Mouse (Mus musculus) cortical plate, adult 2 months (tissue): ENCODE results near the gene C3ar1. TPM values are rescaled to one million over a fixed set of nuclear protein-coding genes. Genes with fewer than 3 reads are reported as not detected.

Experiments used
- H3K27ac ChIP-seq: fragments of 200-500 bp; 2 replicates; pipeline ENCODE4 v1.5.1; 2012; ENCODE audit warnings: low read length, control low read depth, inconsistent platforms; ENCODE audit not compliant: insufficient read depth
- H3K4me1 ChIP-seq: fragments of 200-500 bp; 2 replicates; pipeline ENCODE4 v1.6.1; 2011; ENCODE audit warnings: low read length; ENCODE audit not compliant: control insufficient read depth, insufficient read depth
- H3K4me3 ChIP-seq: fragments of 200-500 bp; 2 replicates; pipeline ENCODE4 v1.5.1; 2011; ENCODE audit warnings: mild to moderate bottlenecking, low read length, control low read depth; ENCODE audit not compliant: insufficient read depth
- CTCF ChIP-seq: fragments of 200-500 bp; IDR thresholded peaks from 2 replicates; pipeline ENCODE4 v1.5.1; 2011; ENCODE audit warnings: mild to moderate bottlenecking, control low read depth, low read length; ENCODE audit not compliant: insufficient read depth; ENCODE audit errors: extremely low read depth
- POLR2A ChIP-seq: fragments of 200-500 bp; IDR thresholded peaks from 2 replicates; pipeline ENCODE4 v1.6.1; 2011; ENCODE audit warnings: mild to moderate bottlenecking, low read length, control low read depth; ENCODE audit not compliant: insufficient read depth; ENCODE audit errors: extremely low read depth
- polyA plus RNA-seq: library from polyadenylated mRNA; depleted of rRNA; stranded (reverse); fragments of >200 nt; gene quantifications from 2 replicates; pipeline ENCODE4 v1.2.3, GENCODE M21; 2012; rRNA removed

C3ar1 gene
- polyA plus RNA-seq, result 1.5 and 1.7 TPM in 2 replicates

- no peak for TF ChIP-seq CTCF
- no peak for TF ChIP-seq POLR2A
- no peaks in the 10 kb centered on the region for H3K4me1 ChIP-seq
- H3K4me3 ChIP-seq, result no peak within 1 kb of the TSS
- H3K27ac ChIP-seq, result no peak within 1 kb of the TSS
Measured at GRCm38 (mm10) chr6:122855955-122856354, at the start of gene C3ar1. Gene C3ar1 (minus strand): TSS chr6:122856161.

DNA sequence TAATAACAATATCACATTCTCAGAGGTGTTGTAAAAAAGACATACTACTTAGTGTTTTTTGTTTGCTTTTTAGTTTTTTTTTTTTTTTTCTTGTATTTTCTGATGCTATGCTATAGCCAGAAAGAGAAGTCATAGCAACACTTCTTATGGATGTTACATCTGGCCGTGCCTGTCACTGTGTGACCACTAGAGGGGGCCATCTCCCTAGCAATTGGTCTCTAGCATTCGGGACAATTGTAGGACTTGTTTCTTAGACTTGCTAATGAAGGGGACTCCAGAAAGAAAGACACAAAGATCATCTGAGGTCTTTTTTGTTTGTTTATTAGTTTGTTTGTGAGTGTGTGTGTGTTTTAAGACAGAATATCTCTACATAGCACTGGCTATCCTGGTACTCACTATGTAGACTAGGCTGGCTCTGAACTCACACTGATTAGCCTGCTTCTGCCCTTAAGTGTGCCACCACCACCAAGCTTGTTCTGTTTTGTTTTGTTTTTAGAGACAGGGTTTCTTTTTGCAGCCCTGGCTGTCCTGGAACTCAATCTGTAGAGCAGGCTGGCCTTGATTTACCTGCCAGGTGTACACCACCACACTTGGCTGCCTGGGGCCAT, 36.6 kb upstream of the C3ar1 start:
- TF ChIP-seq POLR2A (no peak), CTCF (peak; percentile 79)

DNA sequence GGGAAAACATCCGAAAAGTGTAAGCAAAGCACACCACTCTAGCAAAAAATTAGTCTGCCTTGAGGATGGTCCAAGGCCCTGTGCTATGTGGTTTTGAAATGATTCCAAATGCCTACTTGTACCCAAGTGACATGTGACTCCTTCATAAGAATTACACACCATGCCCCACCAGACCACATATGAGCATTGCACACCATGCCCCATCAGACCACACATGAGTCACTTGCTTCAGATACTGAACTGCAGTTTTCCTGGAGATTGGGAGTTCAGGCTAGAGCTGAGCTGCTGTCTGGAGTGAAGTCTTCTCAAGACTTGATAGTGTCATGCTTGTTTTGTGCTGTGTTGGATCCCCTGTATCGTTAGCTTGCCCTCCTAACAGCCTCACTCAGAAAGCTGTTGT, 33.6 kb upstream of the C3ar1 start:
- Histone ChIP-seq H3K27ac (no peak overlapping the region), H3K4me1 (no peaks in the 10 kb centered on the region), H3K4me3 (no peak overlapping the region)
- TF ChIP-seq POLR2A (no peak), CTCF (no peak)

More for the DNA sequence above, 36.6 kb upstream of the C3ar1 start:
- Histone ChIP-seq H3K4me3 (no peak overlapping the region), H3K4me1 (no peaks in the 10 kb centered on the region), H3K27ac (no peak overlapping the region)

DNA sequence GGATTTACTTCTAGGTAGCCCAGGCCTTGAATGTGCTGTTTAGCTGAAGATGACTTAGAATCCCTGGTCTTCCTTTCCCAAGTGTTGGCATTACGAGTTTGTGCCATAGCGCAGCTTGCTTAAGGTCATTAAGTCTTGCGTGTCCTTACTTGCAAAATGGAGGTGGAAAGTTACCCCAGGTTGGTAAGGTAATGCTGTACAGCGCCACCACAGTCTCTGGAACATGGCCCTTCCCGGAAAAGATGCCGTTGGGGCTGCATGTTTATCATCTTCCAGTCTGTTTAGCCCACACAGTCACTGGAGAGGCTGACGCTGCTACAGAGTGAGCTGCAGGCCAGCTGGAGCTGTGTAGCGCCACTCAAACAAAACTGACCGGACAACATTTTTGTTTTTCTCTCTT, 27.6 kb upstream of the C3ar1 start:
- Histone ChIP-seq H3K27ac (no peak overlapping the region), H3K4me1 (no peaks in the 10 kb centered on the region; the same call in 1 of the 2 replicates), H3K4me3 (no peak overlapping the region)
- TF ChIP-seq POLR2A, result no peak
- TF ChIP-seq CTCF, result no peak

- TF ChIP-seq CTCF, result no peak
- TF ChIP-seq POLR2A, result no peak
- Histone ChIP-seq H3K4me3 (no peak overlapping the region), H3K27ac (no peak overlapping the region), H3K4me1 (no peaks in the 10 kb centered on the region; the same call in 1 of the 2 replicates)
Measured at GRCm38 (mm10) chr6:122881287-122881686, 25.3 kb upstream of the C3ar1 start.

- Histone ChIP-seq H3K27ac (no peak overlapping the region), H3K4me1 (peaks cover 4% of the 10 kb centered on the region; the same call in 1 of the 2 replicates), H3K4me3 (no peak overlapping the region)
- TF ChIP-seq CTCF, result no peak
- TF ChIP-seq POLR2A, result no peak
Measured at GRCm38 (mm10) chr6:122879781-122880505, 24.0 kb upstream of the C3ar1 start.

- Histone ChIP-seq H3K4me3 (no peak overlapping the region), H3K27ac (no peak overlapping the region), H3K4me1 (peaks cover 4% of the 10 kb centered on the region; the same call in 1 of the 2 replicates)
- TF ChIP-seq POLR2A (no peak), CTCF (no peak)
Measured at GRCm38 (mm10) chr6:122879141-122879735, 23.3 kb upstream of the C3ar1 start.

DNA sequence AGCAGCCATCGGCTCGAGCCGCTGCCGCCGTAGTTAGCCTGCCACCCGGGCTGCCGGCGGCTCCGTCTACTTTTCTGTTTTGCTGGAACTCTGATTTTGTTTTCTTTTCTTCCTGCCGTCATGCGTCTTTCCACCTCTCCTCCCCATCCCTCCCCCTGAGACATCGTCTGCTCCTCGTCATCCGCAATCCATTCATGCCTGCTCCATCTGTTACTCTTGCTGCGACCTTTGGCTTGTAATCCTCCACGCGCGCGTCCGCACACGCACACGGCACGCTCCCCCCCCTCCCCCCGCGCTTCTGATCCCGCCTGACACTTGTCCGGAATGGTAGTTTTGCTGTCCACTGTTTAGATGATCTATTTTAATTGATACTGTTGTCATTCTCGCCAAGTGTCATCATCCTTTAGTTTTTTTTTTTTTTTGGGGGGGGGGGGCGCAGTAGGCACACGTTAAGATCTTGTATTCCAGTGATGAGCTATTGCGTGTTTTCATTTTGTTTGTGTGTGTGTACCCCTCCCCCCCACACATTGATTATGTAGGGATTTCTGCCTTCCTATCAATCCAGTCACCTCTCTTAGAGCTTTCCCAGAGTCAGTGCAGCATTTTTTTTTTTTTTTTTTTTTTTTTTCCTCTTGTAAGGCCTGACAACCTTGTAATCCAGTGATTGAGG, 18.9 kb upstream of the C3ar1 start:
- Histone ChIP-seq H3K27ac (peak overlapping the region; percentile 76), H3K4me3 (peak overlapping the region; percentile 92), H3K4me1 (peaks cover 4% of the 10 kb centered on the region; the same call in 1 of the 2 replicates)
- no peak for TF ChIP-seq POLR2A
- no peak for TF ChIP-seq CTCF

- TF ChIP-seq POLR2A (peak; percentile 66; the same call in 1 of the 2 replicates), CTCF (peak; percentile 71)
- H3K4me3 ChIP-seq, result peak within 1 kb of the TSS; percentile 92
Measured at GRCm38 (mm10) chr6:122873871-122874719, 18.1 kb upstream of the C3ar1 start, which contains the start of gene Necap1. Gene Necap1 (plus strand): TSS chr6:122874474.

More at GRCm38 (mm10) chr6:122873871-122874719, 18.1 kb upstream of the C3ar1 start, which contains the start of gene Necap1:
- peaks cover 4% of the 10 kb centered on the region; the same call in 1 of the 2 replicates for H3K4me1 ChIP-seq
- peak within 1 kb of the TSS; percentile 76 for H3K27ac ChIP-seq
